Mouse (Mus musculus) C2C12 (cell line): ENCODE data around the gene 2900011O08Rik. TPM values are rescaled to one million over a fixed set of nuclear protein-coding genes. Genes with fewer than 3 reads are reported as not detected.

Source experiments
- H3K27me3 ChIP-seq: one replicate; pipeline ENCODE4 v1.6.1; 2011; ENCODE audit not compliant: control insufficient read depth, insufficient read depth, insufficient read length
- H3K36me3 ChIP-seq: one replicate; pipeline ENCODE4 v1.6.1; 2011; ENCODE audit not compliant: control insufficient read depth, insufficient read depth
- H3K4me3 ChIP-seq: one replicate; pipeline ENCODE4 v1.5.1; 2011; ENCODE audit warnings: mild to moderate bottlenecking, control low read depth; ENCODE audit not compliant: poor library complexity, insufficient read depth, severe bottlenecking
- H3K79me2 ChIP-seq: one replicate; pipeline ENCODE4 v1.6.1; 2011; ENCODE audit not compliant: control insufficient read depth, insufficient read depth
- H3K79me3 ChIP-seq: one replicate; pipeline ENCODE4 v1.6.1; 2011; ENCODE audit warnings: low read depth, control low read depth
- H3ac ChIP-seq: one replicate; pipeline ENCODE3; 2011; ENCODE audit warnings: low read depth; ENCODE audit not compliant: control insufficient read depth, insufficient read length
- CEBPB ChIP-seq: IDR thresholded peaks from one replicate; pipeline ENCODE4 v1.6.1; 2011; ENCODE audit warnings: low read depth, mild to moderate bottlenecking, control low read depth, moderate library complexity
- CTCF ChIP-seq: IDR thresholded peaks from one replicate; pipeline ENCODE4 v1.5.1; 2011; ENCODE audit not compliant: control insufficient read depth, insufficient read depth, insufficient read length
- FOSL1 ChIP-seq: IDR thresholded peaks from one replicate; pipeline ENCODE4 v1.8.0; 2011; ENCODE audit warnings: mild to moderate bottlenecking, low read length; ENCODE audit not compliant: poor library complexity, insufficient read depth, severe bottlenecking
- MAX ChIP-seq: IDR thresholded peaks from one replicate; pipeline ENCODE4 v1.6.1; 2011; ENCODE audit warnings: mild to moderate bottlenecking, control low read depth
- MYOD1 ChIP-seq: IDR thresholded peaks from one replicate; pipeline ENCODE4 v1.6.1; 2011; ENCODE audit warnings: low read depth; ENCODE audit not compliant: control insufficient read depth, insufficient read length
- MYOG ChIP-seq: IDR thresholded peaks from one replicate; pipeline ENCODE4 v1.6.1; 2011; ENCODE audit not compliant: control insufficient read depth, insufficient read length; ENCODE audit errors: extremely low read depth
- USF1 ChIP-seq: IDR thresholded peaks from one replicate; pipeline ENCODE4 v1.6.1; 2011; ENCODE audit warnings: low read depth, mild to moderate bottlenecking, control low read depth, moderate library complexity
- polyA plus RNA-seq: library from polyadenylated mRNA; unstranded; fragments of >200 nt; fragmentation: generic; extraction: Trizol; gene quantifications from one replicate; pipeline ENCODE4 v1.2.1, GENCODE M21; 2012; ENCODE audit warnings: missing spikeins

The 2900011O08Rik gene
- polyA plus RNA-seq, 1 experiment = 0.02 TPM

GRCm38 (mm10) chr16:14121563-14121962, 135.2 kb downstream of the 2900011O08Rik start:
- TF ChIP-seq CTCF = no peak
- TF ChIP-seq FOSL1 = no peak
- no peak for TF ChIP-seq MYOG
- TF ChIP-seq MYOD1 = no peak
- TF ChIP-seq MAX = no peak
- no peak for TF ChIP-seq CEBPB
- no peak for TF ChIP-seq USF1
- H3K79me3 ChIP-seq = no peaks in the 10 kb centered on the region
- no peaks in the 10 kb centered on the region for H3K79me2 ChIP-seq
- no peak overlapping the region for H3K4me3 ChIP-seq
- no peaks in the 10 kb centered on the region for H3K27me3 ChIP-seq
- H3ac ChIP-seq = no peak overlapping the region
- peaks cover 52% of the 10 kb centered on the region for H3K36me3 ChIP-seq

- no peaks in the 10 kb centered on the region for H3K79me3 ChIP-seq
- H3K36me3 ChIP-seq = peaks cover 58% of the 10 kb centered on the region
- H3K4me3 ChIP-seq = no peak overlapping the region
- TF ChIP-seq CEBPB (no peak), CTCF (no peak), FOSL1 (no peak), USF1 (no peak), MYOD1 (no peak), MAX (no peak), MYOG (no peak)
- no peak overlapping the region for H3ac ChIP-seq
- H3K79me2 ChIP-seq = no peaks in the 10 kb centered on the region
- H3K27me3 ChIP-seq = no peaks in the 10 kb centered on the region
These were observed 136.2 kb downstream of the 2900011O08Rik start for GRCm38 (mm10) chr16:14122586-14122985.

GRCm38 (mm10) chr16:14123901-14124300, 137.5 kb downstream of the 2900011O08Rik start:
- no peaks in the 10 kb centered on the region for H3K27me3 ChIP-seq
- H3K79me3 ChIP-seq = no peaks in the 10 kb centered on the region
- peaks cover 62% of the 10 kb centered on the region for H3K36me3 ChIP-seq
- H3K4me3 ChIP-seq = no peak overlapping the region
- H3ac ChIP-seq = no peak overlapping the region
- TF ChIP-seq MYOG = no peak
- no peak for TF ChIP-seq FOSL1
- no peak for TF ChIP-seq CEBPB
- no peak for TF ChIP-seq USF1
- no peak for TF ChIP-seq CTCF
- no peak for TF ChIP-seq MAX
- no peak for TF ChIP-seq MYOD1
- H3K79me2 ChIP-seq = no peaks in the 10 kb centered on the region

DNA sequence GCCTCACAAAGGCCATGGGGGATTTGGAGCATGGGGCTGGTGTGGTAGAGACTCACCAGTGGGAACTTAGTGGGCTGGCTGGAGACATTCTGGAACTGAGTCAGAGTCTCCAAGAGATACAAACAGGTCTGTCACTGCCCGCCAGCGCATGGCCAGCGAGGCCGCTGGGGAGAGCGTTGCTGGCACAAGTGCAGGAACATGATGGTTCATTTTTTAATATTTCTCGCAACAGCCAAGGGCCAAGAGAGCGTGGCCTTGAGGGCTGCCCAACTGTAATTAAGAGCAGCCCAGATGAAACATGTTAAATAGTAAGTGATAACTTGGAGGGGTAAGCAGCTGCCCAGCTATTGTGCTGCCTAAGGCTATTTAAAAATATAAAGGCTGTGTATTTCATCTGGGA, 138.3 kb downstream of the 2900011O08Rik start:
- Histone ChIP-seq H3ac (no peak overlapping the region), H3K4me3 (no peak overlapping the region), H3K36me3 (peaks cover 64% of the 10 kb centered on the region), H3K79me2 (no peaks in the 10 kb centered on the region), H3K79me3 (no peaks in the 10 kb centered on the region), H3K27me3 (no peaks in the 10 kb centered on the region)
- TF ChIP-seq MAX (no peak), MYOG (no peak), CTCF (no peak), CEBPB (no peak), FOSL1 (no peak), USF1 (no peak), MYOD1 (no peak)

- Histone ChIP-seq H3K79me2 (no peaks in the 10 kb centered on the region), H3K27me3 (no peaks in the 10 kb centered on the region), H3K4me3 (no peak overlapping the region), H3K36me3 (peaks cover 62% of the 10 kb centered on the region), H3K79me3 (no peaks in the 10 kb centered on the region), H3ac (no peak overlapping the region)
- TF ChIP-seq MYOG (no peak), CEBPB (no peak), CTCF (no peak), FOSL1 (no peak), MYOD1 (no peak), USF1 (no peak), MAX (no peak)
These were observed 138.8 kb downstream of the 2900011O08Rik start for GRCm38 (mm10) chr16:14125253-14125652.

GRCm38 (mm10) chr16:14128977-14129376, 142.6 kb downstream of the 2900011O08Rik start:
- H3K27me3 ChIP-seq = no peaks in the 10 kb centered on the region
- peaks cover 72% of the 10 kb centered on the region for H3K36me3 ChIP-seq
- H3ac ChIP-seq = no peak overlapping the region
- no peaks in the 10 kb centered on the region for H3K79me2 ChIP-seq
- H3K4me3 ChIP-seq = no peak overlapping the region
- TF ChIP-seq MAX (no peak), CTCF (no peak), MYOG (no peak), CEBPB (no peak), USF1 (no peak), MYOD1 (no peak), FOSL1 (no peak)
- H3K79me3 ChIP-seq = no peaks in the 10 kb centered on the region
